Mouse (Mus musculus) left cerebral cortex, postnatal 25 days (tissue): ENCODE data around the gene Hmgn2. TPM values are rescaled to one million over a fixed set of nuclear protein-coding genes. Genes with fewer than 3 reads are reported as not detected.
"Not testable (repeated sequence)": the region's sequence is repeated elsewhere in the genome, so short reads cannot be mapped to it uniquely, and the experiment has no call there.

ENCODE experiments used
- DNase-seq, 2 experiments: peaks; one replicate each; pipeline ENCODE4 v3.0.0; 2022; ENCODE audit warnings: low spot score in 2 of 2, mixed read lengths in 1 of 2
- intact Hi-C: fragments of 180-260 bp; cut with DNase I; formaldehyde crosslinking; loops from one replicate; pipeline ENCODE4 v1.15.1; 2025
- total RNA-seq, 2 experiments: library from RNA; stranded (reverse); gene quantifications; 2 replicates each; pipeline ENCODE4 v1.2.3; 2021

Hmgn2 gene
- total RNA-seq, 2 experiments from 2014 or later: 95.1 to 113 TPM

DNA sequence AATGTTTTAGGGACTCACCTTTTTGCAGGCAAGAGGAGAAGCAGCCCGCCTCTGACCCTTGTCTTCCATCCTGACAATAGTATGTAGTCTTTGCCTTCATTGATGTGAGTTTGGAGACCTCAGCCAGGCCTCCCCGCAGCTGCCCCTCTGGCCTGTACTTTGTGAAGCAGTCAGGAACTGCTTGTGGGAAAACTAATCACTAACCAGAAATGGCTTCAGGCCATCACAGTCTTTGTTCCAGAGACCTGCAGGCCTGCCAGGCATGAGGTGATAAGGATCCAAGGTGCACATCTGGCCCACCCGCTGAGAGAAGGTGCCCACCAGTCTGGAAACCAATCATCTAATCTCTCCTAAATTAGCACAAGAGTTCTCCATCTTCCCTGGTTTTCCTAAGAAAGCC, 36.7 kb downstream of the Hmgn2 start:
- intact Hi-C loops: no loop called here
- no peak for DNase-seq

DNA sequence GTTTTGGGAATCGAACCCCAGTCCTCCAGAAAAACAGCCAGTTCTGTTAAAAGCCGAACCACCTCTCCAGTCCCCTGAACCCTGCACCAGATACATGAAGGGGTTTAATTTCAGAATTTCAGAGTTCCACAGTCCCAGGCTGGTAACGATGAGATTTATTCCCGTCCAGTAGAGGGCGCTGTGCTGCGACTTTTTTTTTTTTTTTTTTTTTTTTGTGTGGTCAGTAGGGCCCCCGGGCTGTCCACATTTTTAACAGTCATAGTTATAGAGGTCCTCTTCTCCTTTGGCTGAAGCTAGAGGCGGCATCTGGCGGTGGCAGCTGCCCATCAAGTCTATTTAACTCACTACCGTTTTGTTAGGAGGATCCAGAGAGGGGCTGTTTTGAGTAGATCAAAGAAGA, 37.1 kb downstream of the Hmgn2 start:
- intact Hi-C loops: no loop called here
- DNase-seq: no peak

DNA sequence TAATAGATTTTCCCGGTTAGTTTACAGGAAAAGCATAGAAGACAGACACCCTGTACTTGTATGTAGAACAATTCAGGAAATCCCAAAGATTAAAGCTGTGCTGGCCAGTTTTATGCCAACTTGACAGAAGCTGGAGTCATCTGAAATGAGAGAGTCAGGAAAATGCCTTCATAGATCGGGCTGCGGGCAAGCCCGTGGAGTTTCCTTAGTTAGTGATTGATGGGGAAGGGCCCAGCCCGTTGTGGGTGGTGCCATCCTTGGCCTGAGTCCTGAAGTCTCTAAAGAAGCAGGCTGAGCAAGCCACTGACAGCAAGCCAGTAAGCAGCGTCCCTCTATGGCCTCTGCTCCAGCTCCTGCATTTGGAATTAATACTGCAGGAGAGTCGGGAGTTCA, 39.2 kb downstream of the Hmgn2 start:
- intact Hi-C loops: loop anchor here (10.0 kb wide), 1 partner anchor 286 kb away; no protein-coding TSS in a partner anchor
- no peak for DNase-seq

DNA sequence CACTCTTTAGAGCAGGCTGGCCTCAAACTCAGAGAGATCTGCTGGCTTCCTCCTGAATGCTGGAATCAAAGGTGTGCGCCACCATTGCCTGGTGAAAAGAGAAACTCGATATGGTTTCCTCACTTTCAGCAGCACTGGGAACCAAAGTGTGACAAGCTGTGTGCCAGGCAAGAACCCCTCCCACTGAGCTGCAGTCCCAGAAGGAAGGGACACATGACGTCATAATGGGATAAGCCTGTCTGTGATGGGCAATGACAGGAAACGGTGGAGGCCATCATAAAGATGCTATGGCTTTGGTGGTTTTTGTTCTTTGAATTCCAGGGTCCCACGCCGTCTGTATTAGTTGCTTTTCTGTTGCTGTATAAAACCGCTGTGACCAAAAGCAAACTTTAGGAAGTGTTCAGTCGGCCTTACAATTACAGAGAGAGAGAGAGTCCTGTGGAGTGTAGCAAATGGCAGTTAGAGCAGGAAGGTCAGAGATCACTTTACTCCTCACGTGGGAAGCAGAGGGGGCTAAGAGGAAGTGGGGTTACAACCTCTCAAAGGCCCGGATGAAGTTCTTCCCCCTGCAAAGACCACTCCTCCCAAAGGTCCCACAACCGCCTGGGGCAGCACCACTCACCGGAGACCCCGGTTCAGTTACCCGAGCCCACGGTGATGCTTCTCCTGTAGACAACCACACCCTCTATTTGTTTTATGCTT, 39.7 kb downstream of the Hmgn2 start:
- intact Hi-C loops: loop anchor here (10.0 kb wide), 1 partner anchor 286 kb away; no protein-coding TSS in a partner anchor
- DNase-seq: no peak

DNA sequence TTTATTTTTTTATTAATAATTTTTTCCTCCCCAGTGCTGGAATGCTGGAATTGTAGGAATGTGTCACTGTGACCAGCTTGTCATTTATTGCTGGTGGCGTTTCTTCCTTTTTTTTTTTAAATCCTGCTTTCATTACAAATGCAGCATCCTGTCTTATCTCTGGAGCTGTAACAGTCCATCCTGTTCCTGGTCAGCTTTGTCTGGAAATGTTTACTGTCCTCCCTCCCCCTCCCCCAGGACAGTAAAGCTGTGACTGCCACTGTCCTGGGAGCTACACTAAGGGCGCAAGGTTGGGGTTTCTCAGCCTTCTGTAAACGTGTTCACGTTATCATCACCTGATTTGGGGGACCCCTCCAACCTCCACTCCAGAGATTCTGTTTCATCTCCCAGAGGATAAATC, 43.2 kb downstream of the Hmgn2 start:
- intact Hi-C loops: loop anchor here (10.0 kb wide), 1 partner anchor 290 kb away; no protein-coding TSS in a partner anchor

DNA sequence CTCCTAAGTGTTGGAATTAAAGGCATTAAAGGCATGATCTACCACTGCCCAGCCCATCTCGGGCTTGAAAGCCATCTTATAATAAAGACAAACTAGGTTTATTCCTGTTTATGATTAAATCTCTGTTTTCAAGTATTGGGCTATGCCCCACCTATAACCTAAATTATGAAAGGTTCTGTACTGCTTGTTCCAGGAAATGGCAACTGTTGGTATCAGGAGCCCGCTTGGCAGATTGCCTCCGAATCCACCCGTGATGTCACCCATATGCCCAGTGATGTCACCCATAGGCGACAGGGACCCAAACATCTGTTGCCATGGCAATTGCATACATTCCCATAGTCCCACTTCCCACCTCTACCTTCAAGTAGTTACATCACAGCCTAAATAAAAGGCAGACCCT, 44.7 kb downstream of the Hmgn2 start:
- intact Hi-C loops: loop anchor here (10.0 kb wide), 1 partner anchor 291 kb away; no protein-coding TSS in a partner anchor
- DNase-seq: no peak

More for the DNA sequence above, 43.2 kb downstream of the Hmgn2 start:
- DNase-seq: no peak

DNA sequence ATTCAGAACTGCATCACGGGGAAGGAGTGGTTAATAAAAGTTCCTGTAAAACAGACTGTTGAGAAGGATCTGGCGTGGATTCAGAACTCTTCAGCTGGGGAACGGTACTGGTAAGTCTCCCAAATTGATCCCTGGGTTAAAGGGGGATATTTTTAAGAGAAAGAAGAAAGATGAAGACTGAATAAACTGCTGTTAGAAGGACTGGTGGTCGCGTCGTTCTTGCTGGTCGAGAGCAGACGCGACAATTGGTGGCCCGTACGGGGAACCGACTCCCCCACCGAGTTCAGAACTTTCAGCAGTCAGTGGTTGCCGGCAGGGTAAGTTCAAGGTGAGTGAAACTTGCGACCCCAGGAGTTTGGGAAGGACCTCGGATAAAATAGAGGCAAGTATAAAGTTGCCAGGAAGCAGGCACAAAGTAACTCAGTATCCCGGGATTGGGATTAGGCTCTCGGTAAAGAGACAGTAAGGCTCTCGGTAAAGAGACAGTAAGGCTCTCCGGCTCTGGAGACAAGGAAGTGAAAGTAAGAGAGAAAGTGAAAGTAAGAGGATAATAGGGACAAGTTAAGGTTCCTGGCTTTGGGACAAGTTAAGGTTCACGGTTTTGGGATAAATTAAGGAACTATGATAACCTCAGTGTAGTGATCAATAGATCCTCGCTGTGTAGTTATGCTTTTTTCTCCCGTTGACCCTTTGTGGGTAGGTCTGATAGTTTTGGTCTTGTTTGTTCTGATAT, 50.2 kb downstream of the Hmgn2 start:
- intact Hi-C loops: not testable (repeated sequence)
- peak; percentile 56 to 61 for DNase-seq

Other genes with a start within 250 kb of the Hmgn2 start
- gene Arid1a, start 211.9 kb downstream of the Hmgn2 start, total RNA-seq: 10 to 100 TPM; 81.0 to 88.3 TPM
- gene Rps6ka1, start 80.9 kb downstream of the Hmgn2 start, total RNA-seq: 10 to 100 TPM; 13.1 to 14.1 TPM
- 10 to 100 TPM; 60.5 to 66.1 TPM for gene Dhdds, start 32.3 kb upstream of the Hmgn2 start, total RNA-seq
- not detected for gene Lin28a, start 50.2 kb upstream of the Hmgn2 start, total RNA-seq
- not detected for gene Zfp683, start 85.2 kb upstream of the Hmgn2 start, total RNA-seq
- 1 to 10 TPM; 1.8 to 2.7 TPM for gene Crybg2, start 92.2 kb upstream of the Hmgn2 start, total RNA-seq
- 1 to 10 TPM; 1.6 to 3.4 TPM for gene Cd52, start 126.4 kb upstream of the Hmgn2 start, total RNA-seq
- 10 to 100 TPM; 29.5 to 34.7 TPM for gene Ubxn11, start 133.9 kb upstream of the Hmgn2 start, total RNA-seq
- gene Sh3bgrl3, start 160.1 kb upstream of the Hmgn2 start, total RNA-seq: 100 to 1,000 TPM; 212 to 218 TPM
- 10 to 100 TPM; 12.2 to 13.6 TPM for gene Cep85, start 218.5 kb upstream of the Hmgn2 start, total RNA-seq
- not detected for gene Gm7534, start 234.4 kb upstream of the Hmgn2 start, total RNA-seq